Mouse (Mus musculus) embryo, embryonic 10.5 days (tissue): Measurements from ENCODE around the gene Nlk.

Experiments
- DNase-seq: peaks from one replicate; pipeline ENCODE4 v3.0.0-alpha.2; 2015; ENCODE audit warnings: low spot score

The Nlk gene

DNA sequence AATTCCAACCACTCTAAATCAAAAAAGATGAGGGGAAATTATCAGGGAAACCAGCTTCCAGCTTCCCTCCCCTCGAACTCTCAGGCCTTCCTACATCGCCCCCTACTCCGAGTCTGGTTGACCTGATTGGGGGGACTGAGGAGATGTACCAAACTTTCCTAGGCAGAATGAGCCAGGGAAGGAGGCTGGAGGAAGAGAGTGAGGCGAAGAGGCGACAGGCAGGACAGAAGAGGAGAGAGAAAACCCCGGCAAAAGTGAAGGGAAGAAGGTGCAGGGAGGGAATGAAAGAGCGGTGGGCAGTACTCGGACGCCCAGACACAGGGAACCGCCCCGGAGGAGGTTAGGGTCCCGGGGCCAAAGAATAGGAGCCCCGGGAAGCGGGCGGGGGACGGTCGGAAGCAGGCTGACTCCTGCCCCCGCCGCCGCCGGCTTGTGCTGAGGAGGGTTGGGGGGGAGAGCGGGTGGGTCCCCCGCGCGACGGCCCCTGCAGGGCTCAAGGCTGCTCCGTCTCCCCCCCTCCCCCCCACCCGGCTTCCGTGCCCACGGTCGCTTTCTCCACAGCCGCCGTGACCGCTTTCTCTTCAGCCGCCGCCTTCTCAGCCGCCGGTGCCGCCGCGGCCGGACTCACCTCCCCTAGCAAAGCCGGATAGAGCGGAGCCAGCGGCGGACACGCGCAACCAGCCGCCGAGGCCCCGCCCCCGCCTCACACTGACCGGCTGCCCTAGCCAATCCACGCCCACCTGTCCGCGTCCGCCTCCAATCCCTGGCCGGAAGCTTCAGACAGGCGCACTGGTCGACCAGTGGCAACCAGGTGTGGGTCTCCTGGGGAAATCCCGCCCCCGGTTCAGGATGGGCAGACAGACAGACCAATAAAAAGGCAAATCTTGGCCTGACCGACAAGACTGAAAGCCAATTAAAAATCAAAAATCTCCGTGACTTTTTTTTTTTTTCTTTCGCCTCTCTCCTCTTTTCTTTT is at the start of gene Nlk:
Gene Nlk (minus strand): TSS at position 597 of the 976 bp plus-strand sequence.
- DNase-seq = peak; percentile 99

DNA sequence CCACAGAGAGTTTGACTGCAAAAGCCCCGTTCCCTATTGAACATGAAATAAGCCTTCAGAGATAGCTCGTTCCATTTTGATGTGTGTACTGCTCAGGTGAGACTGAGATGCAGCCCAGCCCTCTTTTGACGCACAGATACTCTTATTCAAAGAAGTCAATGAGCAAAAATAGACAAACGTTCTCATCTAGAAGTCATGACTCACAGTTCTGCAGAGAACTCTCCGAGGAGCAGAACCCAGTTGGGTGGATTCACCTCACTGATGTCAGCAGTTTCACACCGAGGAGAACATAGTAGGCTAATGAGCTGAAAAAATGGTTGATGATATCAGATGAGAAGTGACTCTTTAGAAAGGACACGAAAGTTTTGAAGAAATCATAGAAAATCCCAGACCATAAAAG is 49.1 kb upstream of the Nlk start:
- DNase-seq = no peak

DNA sequence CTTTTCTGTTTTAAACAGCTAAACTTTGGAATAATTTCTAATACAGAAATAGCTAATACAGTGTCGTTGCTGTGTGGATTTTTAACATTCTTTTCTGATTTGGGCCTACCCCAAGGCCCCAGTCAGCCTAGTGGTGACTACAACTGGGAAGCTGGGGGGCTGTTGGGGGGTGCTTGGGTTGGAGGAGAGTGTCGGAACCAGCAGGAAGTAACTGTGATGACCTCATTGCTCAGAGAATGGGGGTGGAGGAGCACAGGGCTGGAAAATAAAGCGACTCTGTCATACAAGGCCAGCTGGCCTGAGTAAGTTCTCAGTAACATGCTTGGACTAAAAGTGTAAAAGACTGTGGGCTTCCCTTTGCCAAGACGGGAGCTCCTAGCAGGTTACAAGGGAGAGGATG is 48.3 kb upstream of the Nlk start:
- DNase-seq = no peak

DNA sequence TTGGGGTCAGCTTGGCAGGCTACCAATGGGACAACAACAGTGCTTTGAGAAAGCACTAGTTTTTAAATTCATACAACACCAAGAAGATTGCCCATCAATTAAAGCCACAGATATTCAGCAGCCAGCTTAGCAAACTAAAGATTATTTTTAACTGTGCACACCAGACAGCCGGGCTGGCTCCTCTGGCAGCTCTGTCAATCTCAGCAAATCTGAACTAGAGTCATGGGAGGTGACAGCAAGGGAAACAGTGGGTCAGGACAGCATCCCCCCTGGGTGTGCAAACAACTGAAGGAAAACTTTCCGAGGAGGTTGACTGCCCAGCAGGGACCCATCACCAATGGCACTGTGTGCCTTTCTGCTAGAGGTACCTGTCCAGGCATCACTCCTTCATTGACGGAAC is 45.3 kb upstream of the Nlk start:
- DNase-seq = no peak

DNA sequence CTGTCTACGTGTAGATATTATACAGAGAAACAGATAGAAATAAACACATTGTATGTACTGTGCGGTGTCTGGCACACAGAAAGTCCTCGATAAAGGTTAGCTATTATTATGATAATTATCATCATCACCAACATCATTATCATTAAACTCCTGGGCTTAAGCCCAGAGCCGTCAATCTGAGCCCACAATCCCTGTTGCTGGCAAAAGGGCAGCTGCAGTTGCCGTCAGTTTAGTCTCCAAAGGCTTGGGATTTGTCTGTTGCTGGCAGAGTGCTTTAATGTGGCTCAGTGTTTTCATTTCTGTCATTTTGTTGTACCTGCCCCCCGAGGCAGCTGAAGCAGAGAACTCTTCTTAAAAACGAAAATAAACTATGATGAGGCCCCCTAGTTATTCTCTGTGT is 44.8 kb upstream of the Nlk start:
- no peak for DNase-seq

DNA sequence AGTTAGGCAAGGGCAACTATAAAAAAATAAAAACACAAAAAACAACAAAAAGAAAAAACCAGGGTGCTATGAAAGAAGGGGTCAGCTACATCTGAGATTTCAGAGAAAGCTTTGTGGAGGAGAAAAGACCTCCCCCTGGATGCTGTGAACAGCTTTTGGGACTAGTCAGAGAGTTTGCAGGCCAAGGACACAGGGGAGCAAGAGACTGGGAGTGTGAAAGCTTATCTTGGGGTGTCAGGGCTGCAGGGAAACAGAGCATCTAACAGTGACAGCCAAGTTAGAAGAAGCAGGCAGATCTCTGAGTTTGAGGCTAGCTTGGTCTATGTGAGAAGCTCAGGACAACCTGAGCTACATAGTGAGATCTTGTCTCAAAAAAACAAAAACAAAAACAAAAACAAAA is 42.2 kb upstream of the Nlk start:
- DNase-seq = no peak

DNA sequence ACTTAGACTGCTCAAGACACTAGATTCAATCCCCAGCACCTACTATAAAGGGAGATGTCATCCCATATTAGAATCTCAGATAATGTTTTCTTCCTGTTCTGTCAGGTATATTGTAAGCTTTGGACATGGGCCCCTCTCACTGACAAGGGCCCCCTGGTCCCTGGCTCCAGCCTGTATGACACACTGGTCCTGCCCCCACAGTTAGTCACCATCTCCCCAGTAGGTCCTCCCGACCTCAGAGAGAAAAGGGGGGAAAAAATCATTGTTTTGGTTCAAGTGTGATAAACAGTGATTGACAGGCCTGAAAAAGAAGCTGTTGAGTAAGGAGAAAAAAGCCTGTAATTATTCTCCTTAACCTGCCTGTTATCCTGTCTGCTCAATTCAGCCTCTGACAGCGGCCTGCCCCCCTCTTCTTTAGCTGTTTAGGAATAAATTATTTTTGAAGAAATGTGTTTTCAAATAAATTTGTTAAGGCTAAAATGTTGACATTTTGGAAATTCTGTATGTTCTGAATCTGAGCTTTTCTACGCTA is 39.8 kb upstream of the Nlk start:
- no peak for DNase-seq

DNA sequence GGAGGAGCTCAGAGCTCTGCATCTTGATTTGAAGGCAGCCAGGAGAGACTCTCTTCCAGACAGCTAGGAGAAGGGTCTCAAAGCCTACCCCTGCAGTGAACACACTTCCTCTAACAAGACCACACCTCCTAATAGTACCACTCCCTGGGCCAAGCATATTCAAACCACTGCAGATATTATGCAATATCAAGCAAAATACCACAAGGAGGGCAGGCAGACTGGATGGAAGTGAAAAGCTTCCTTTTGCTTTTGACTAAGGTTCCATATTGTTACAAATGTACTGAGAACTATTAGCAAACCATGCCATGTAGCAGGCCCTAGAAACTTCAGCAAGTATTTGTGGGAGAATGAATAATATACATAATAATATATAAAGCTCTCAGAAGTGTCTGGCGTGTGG is 38.0 kb upstream of the Nlk start:
- no peak for DNase-seq

DNA sequence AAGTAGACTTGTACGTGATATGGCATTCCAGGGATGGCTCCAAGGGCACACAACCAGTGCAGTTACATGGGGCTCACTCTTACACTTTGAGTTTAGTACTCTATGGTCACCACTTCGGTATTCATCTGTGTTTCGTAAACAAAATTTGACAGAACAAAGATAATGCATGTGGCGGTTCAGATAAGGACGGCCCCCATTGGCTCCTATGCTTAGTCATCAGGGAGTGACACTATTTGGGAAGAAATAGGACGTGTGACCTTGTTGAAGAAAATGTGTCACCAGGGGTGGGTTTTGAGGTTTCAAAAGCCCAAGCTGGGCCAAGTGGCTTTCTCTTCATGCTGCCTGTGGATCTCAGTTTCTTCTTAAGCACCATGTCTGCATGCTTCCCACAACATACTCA is 35.4 kb upstream of the Nlk start:
- DNase-seq = no peak

DNA sequence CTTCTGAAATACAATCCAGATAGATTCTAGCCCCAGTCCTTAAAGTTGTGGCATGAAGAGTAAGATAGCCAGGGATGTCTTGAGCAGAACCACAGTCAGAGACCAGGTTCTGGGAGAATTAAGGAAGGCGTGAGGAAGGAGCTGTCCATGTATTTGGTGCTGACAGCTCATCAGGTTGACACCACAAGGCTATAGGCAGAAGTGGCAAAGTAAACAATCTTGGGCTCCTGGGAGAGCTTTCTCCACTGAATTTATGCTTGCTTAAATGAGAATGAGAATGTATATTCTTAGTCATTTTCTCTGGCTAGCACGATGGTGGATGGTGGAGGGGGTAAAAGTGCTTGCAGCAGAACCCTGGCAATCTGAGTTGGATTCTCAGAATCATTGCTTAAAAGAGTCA is 33.7 kb upstream of the Nlk start:
- DNase-seq = peak; percentile 58

DNA sequence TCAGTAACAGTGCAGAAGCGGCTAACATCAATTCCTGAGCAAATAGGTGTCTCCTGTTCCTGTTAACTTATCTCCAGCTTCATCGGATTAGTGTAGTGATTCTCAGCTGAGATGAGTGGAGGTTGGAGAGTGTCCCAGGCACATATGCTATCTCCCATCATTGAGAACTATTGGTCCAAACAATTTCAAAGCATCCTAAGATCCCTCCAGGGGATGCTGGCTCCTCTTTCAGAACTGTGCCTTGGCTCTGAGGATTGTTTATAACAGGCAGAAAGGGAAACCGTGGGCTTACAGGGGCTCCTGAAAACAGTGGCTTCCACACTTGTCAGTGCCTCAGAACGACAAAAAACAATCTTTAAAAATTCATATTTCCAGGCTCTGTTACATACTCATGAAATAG is 30.9 kb upstream of the Nlk start:
- DNase-seq = no peak

DNA sequence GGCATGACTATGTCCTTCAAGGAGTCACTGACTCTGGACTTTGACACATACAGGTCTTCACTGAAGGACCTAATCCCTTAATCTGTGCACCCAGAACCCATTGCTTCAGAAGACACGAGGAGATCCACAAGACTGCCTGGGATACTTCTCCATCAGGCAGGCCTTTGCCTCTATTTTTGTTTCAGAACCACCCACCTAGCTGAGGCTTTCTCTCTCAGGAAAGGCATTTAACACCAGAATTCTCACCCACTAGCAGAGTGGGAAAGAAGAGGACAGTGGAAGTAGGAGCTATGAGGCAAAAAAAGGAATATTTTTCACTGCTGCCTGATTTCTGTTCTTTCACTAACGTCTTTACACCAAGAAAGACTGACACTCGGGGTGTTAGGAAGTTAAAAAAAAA is 29.2 kb upstream of the Nlk start:
- no peak for DNase-seq

DNA sequence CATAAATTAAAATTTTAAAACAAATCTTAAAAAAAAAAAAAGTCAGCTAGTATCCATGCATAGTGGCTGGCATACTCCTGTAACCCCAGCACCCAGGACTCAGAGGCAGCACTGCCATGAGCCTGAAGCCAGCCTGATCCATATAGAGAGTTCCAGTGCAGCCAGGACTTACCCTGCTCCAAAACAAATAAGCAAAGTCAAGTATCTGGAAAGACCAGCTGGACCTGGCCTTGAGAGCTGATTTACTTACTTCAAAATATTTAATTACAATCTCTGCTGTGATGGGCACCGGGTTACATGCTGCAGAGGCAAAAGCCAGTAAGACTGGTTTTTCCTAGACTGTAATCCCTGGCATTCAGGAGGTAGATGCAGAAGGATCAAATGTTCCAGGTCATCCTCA is 27.6 kb upstream of the Nlk start:
- DNase-seq = no peak

DNA sequence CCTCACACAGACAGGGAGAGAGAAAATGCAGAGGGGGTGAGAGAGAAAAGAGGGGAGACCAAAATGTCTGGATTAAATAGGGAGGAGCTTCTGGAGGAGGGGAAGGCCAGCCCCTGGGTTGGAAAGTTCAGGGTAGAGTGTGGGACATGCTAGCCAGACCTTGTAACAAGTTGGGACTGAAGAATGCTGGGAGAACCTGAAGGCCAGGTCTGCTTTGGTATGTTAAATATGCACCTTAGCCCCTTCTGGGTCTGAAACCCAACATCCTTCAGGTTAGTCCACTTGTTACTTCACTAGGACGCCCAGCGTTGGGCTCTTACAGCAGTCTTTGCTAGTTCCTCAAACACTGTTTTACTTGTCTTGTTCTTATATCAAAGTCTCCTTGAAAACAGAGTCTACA is 24.2 kb upstream of the Nlk start:
- no peak for DNase-seq

DNA sequence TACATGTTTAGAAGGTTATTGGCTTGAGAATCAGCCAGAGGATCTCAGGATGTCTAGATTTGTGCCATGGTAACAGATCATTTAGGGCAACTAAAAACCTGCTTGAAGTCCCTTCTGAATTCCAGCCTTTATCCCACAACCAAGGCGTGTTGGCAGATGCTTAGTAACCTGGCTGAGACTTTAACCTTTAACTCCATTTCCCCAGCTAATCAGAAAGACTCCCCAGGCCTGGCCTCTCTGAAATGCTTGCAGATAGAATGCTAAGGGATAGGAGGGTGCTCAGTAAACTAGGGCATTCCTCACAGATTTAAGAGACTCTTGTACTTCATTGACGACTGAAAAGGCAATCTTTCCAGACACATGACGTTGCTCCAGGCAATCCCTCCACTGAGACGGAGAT is 20.5 kb upstream of the Nlk start:
- DNase-seq = no peak

DNA sequence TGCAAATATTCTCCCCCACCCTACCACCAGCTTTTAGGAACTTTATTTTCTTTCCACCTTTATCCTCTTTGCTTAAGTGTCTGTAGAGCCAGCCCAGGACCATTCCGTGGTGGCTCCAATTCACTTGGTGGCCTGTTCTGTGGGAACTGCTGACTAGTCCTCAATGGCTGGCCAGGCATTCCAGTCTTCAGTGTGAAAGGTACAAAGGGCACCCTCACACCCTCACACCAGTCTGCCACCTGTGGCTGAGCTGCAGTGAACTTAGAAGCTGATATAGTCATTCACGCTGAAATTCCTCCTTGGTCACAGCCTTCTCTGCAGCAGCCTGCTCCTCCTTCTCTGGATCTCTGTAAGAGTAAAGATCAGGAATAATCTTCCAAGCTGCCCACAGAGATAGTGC is 11.5 kb upstream of the Nlk start:
- DNase-seq = no peak

DNA sequence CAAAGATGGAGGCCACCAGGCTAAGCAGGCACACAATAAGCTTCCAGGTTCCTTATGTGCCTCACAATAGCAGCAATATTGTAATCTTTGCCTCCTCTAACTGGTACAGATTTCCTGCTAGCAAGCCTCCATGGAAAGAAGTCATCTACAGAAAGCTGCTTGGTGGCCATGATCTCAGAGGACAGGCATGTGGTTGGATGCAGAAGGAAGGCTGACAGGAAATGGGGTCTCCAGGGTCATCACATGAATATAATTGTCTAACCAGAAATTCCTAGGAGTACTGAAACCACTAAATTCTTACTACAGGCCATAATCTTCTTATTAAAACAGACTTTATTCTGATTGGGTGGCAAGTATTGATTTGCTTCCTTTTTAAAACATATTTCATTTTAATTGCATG is 8.9 kb upstream of the Nlk start:
- no peak for DNase-seq

DNA sequence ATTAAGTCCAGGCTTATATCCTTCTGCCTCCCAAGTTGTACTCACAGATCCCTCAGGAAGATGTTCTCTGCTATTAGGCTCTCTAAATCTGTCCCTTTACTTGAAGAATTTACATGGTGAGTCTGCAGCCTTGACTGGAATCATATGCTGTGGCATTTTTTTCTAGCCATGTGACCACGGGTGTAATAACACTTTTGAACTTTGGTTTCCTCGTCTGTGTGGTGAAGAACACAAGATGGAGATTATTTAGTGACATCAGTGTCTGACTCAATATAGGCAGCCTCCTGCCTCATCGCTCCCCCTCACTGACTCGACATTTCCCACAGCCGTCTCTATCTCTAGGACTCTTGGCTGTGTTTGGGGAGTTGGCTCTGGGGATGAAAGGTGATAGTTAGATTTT is 5.9 kb upstream of the Nlk start:
- DNase-seq = no peak

DNA sequence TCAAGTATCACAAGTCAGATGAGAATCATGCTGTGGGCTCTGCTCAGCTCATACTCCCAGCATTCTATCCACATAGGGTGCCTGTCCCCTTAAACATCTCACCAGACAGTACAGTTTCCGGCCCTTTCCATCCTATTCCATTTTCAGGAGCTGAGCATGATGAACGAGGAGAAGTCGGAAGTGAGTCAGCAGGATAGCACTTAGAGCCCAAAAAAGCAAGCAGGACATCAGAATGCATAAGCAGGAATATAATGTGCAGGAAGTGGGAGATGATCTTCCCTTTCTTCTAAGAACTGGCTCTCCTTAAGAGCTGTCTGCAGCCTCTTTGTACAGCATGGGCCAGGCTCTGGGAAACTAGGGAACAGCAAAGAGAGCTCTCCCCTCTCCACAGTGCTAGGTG is 5.1 kb upstream of the Nlk start:
- DNase-seq = no peak

DNA sequence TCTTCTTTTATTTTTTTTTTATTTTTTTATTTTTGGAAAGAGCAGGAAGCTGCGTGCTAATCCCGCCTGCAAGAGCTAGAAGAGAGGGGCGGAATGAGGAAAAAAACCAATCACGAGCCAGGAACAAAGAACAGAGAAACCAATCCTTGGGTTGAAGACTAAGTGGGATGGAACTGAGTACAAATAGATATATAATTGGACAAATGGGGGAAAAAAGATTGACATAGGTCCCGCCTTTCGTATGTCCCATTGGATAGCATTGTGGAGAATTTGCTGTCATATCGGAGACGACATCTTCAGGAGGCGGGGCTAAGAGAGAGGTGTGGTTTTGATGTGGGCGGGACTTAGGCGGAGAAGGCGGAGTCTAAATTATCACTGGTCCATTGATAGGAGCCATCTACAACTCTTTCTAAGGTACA is 589 bp upstream of the Nlk start:
- DNase-seq = peak; percentile 98

DNA sequence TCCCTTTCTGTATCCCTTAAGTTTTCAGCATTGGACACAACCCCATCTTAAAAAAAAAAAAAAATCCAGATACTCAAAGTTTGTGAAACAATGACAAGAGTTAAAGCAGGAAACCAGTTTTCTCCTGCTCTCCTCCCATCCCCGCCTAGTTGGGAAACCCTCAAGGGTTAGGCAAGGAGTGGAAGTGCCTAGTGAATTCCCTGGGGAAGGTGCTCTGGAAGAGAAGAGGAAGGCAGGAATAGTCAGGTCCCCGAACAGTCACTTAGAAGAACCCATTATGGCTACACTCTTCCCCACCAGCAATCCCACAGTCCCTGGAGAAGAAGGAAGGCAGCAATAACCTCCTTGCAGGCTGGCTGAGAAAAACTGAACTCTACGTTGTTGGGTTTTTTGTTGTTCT is 2.9 kb downstream of the Nlk start:
- DNase-seq = peak; percentile 7

DNA sequence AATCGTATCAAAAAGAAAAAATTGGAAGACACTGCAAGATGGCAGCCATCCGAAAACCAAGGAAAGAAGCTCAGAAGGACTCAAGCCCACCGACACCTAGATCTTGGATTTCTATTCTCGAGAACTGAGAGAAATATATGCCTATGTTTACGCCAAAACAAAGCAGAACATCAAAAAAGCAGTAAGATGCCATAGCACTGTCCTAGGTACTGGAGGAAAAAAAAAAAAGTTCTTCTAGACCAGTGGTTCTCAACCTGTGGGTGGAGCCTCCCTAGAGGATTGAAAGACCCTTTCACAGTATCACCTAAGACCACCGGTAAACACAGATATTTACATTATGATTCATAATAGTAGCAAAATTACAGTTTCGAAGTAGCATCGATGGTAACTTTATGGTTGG is 3.9 kb downstream of the Nlk start:
- DNase-seq = no peak

DNA sequence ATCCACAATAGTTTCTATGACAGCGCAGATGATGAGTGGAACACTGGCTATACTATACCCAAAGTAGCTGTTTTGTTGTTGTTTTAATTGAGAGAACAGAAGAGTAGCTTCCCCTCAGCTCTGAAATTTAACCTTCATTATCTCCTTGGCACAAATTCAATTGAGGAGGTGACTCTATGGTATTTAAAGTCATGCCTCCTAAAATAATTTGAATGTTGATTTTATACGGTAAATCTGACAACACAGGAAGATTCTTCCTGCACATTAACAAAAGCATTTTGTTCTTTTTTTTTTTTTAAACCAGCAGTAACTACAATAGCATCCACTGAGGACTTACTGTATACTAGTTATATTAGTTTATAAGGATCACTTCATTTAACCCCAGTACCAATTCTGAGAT is 6.0 kb downstream of the Nlk start:
- DNase-seq = no peak

DNA sequence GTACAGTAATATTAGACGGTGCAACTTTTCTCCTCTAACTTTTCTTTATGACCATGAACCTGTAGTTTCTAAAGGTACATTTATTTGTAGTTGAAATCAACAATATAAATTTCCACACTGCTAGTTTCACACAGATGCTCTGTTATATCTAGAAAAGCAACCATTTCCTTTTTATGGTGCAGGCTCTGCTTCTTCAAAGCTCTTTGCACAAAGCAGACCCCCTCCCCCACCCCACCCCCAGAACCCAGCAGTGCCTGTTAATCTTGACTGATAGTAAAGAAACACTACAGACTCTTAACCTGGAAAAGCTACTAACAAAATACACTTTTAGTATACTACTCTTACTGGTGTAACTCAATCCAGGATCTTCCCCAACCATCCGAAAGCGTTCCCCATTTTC is 6.6 kb downstream of the Nlk start:
- DNase-seq = no peak
